15 mouse cellular contexts compared by ENCODE assay signal in the genomic region with DNA sequence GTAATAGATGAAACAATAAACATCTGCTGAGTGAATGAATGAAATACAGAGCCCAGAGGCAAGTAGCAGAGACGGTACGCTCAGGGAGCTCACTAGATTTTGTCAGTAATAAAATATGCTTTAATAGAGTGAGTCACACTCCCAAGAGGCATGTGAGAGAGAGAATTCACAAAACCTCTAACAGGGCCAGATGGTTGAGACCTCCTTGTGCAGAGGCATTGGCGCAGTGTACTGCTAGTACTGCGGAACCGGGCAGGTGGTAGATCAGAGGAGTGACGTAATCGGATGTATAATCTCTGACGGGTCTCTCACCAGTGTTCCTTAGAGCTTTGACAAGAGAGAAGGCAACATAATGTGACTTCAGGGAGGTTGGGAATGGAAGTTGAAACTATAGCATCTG.
DNase-seq lines count a peak whose midpoint lies in the region; ATAC-seq lines count a peak whose summit lies in the region.
"Had no signal": no experiment of that assay in that cellular context is flagged by ENCODE, and none has a peak within 500 bp of the region (broad histone marks: within the 10 kb centered on the region; RNA-seq: fewer than 3 reads in every experiment).

No protein-coding gene starts in this region.

- WGBS in heart, embryonic 10.5 days, result 91% methylated on average over 8 of the region's 8 CpGs

- peaks cover 76% of the 10 kb centered on the region for H3K36me3 ChIP-seq in heart, embryonic 10.5 days
- H3K36me3 ChIP-seq: G1E had no signal

- H3K4me1 ChIP-seq in heart, embryonic 10.5 days, result peaks cover 53% of the 10 kb centered on the region

- no peak for DNase-seq in cerebellum, adult 8-10 months
- DNase-seq in heart, embryonic 10.5 days (ENCODE audit: low spot score), result no peak
- no peak for DNase-seq in heart, postnatal 25 days (ENCODE audit: low spot score)
- DNase-seq in right cerebral cortex, adult 18-20 months, result peak; percentile 49
- DNase-seq in right cerebral cortex, postnatal 25 days, result no peak
- DNase-seq in adrenal gland, postnatal 36 days, result no peak
- no peak for DNase-seq in thymus, adult 18-20 months
- DNase-seq: gastrocnemius, postnatal 36 days; lung, adult 18-20 months; right cerebral cortex, postnatal 4 days had no signal

- H3K27me3 ChIP-seq in heart, embryonic 10.5 days (ENCODE audit: insufficient read depth, poor library complexity, severe bottlenecking), result no peaks in the 10 kb centered on the region

- ATAC-seq in cerebellum, adult (ENCODE audit: insufficient number of reproducible peaks, low FRiP score, low TSS enrichment), result 0 out of 2 replicates have a peak, but pooled peaks have one; percentile 13

- intact Hi-C loops in heart, postnatal 25 days (cut with DNase I), result no loop called here

- H3K4me3 ChIP-seq in heart, embryonic 10.5 days, result no peak overlapping the region
- H3K4me3 ChIP-seq: erythroblast, embryonic 14.5 days had no signal

- H3K9me3 ChIP-seq in heart, embryonic 10.5 days, result no peaks in the 10 kb centered on the region

- 0 out of 2 replicates have a peak overlapping the region, but pooled peaks have one; percentile 18 for H3K27ac ChIP-seq in heart, embryonic 10.5 days
- H3K27ac ChIP-seq: kidney, postnatal 0 days; stomach, postnatal 0 days had no signal
